Mouse (Mus musculus): ENCODE data around the gene Intu.

GRCm38 (mm10) chr3:40483221-40483654, 47.8 kb upstream of the Intu start:
- TF ChIP-seq CTCF (IDR thresholded peaks at IDR 0.05; ENCODE audit: low read depth): no peak
- TF ChIP-seq EP300 (optimal IDR thresholded peaks at IDR 0.05): no peak
